Mouse (Mus musculus): ENCODE data around the gene Pknox2.

The Pknox2 gene

GRCm38 (mm10) chr9:36948181-36948580, 199.0 kb downstream of the Pknox2 start:
- no peak for DNase-seq (ENCODE audit: low read depth in 1 of 2, low spot score in 2 of 2)

- no peak for DNase-seq (ENCODE audit: low read depth in 1 of 2, low spot score in 2 of 2)
Observed at GRCm38 (mm10) chr9:36947056-36947694, 200.0 kb downstream of the Pknox2 start.

- no peak for DNase-seq (ENCODE audit: low read depth in 1 of 2, low spot score in 2 of 2)
Observed at GRCm38 (mm10) chr9:36944843-36945242, 202.4 kb downstream of the Pknox2 start.

- DNase-seq (ENCODE audit: low read depth in 1 of 2, low spot score in 2 of 2): no peak
Observed at GRCm38 (mm10) chr9:36942561-36942960, 204.6 kb downstream of the Pknox2 start.

- no peak for DNase-seq (ENCODE audit: low read depth in 1 of 2, low spot score in 2 of 2)
Observed at GRCm38 (mm10) chr9:36942131-36942530, 205.1 kb downstream of the Pknox2 start.

GRCm38 (mm10) chr9:36941565-36941964, 205.6 kb downstream of the Pknox2 start:
- DNase-seq (ENCODE audit: low read depth in 1 of 2, low spot score in 2 of 2): no peak

GRCm38 (mm10) chr9:36938601-36939078, 208.6 kb downstream of the Pknox2 start:
- no peak for DNase-seq (ENCODE audit: low read depth in 1 of 2, low spot score in 2 of 2)

- no peak for DNase-seq (ENCODE audit: low read depth in 1 of 2, low spot score in 2 of 2)
Observed at GRCm38 (mm10) chr9:36933813-36934493, 213.3 kb downstream of the Pknox2 start.

- DNase-seq (ENCODE audit: low read depth in 1 of 2, low spot score in 2 of 2): no peak
Observed at GRCm38 (mm10) chr9:36932950-36933812, 214.0 kb downstream of the Pknox2 start.

- DNase-seq (ENCODE audit: low read depth in 1 of 2, low spot score in 2 of 2): no peak
Observed at GRCm38 (mm10) chr9:36931657-36932056, 215.6 kb downstream of the Pknox2 start.

- DNase-seq (ENCODE audit: low read depth in 1 of 2, low spot score in 2 of 2): no peak
Observed at GRCm38 (mm10) chr9:36923753-36924152, 223.5 kb downstream of the Pknox2 start.

- no peak for DNase-seq (ENCODE audit: low read depth in 1 of 2, low spot score in 2 of 2)
Observed at GRCm38 (mm10) chr9:36921718-36922415, 225.3 kb downstream of the Pknox2 start.

- DNase-seq (ENCODE audit: low read depth in 1 of 2, low spot score in 2 of 2): no peak
Observed at GRCm38 (mm10) chr9:36919472-36919871, 227.7 kb downstream of the Pknox2 start.

- DNase-seq (ENCODE audit: low read depth in 1 of 2, low spot score in 2 of 2): no peak
Observed at GRCm38 (mm10) chr9:36918582-36918981, 228.6 kb downstream of the Pknox2 start.

GRCm38 (mm10) chr9:36916915-36917314, 230.3 kb downstream of the Pknox2 start:
- DNase-seq (ENCODE audit: low read depth in 1 of 2, low spot score in 2 of 2): no peak

GRCm38 (mm10) chr9:36916362-36916761, 230.8 kb downstream of the Pknox2 start:
- DNase-seq (ENCODE audit: low read depth in 1 of 2, low spot score in 2 of 2): no peak

GRCm38 (mm10) chr9:36905452-36905851, 241.8 kb downstream of the Pknox2 start:
- DNase-seq (ENCODE audit: low read depth in 1 of 2, low spot score in 2 of 2): no peak

- no peak for DNase-seq (ENCODE audit: low read depth in 1 of 2, low spot score in 2 of 2)
Observed at GRCm38 (mm10) chr9:36900464-36900863, 246.7 kb downstream of the Pknox2 start.

- DNase-seq (ENCODE audit: low read depth in 1 of 2, low spot score in 2 of 2): no peak
Observed at GRCm38 (mm10) chr9:36898560-36898959, 248.6 kb downstream of the Pknox2 start.

GRCm38 (mm10) chr9:36895009-36895693, 252.1 kb downstream of the Pknox2 start:
- DNase-seq (ENCODE audit: low read depth in 1 of 2, low spot score in 2 of 2): no peak

- DNase-seq (ENCODE audit: low read depth in 1 of 2, low spot score in 2 of 2): no peak
Observed at GRCm38 (mm10) chr9:36894242-36894641, 253.0 kb downstream of the Pknox2 start.
